Mouse (Mus musculus): Measurements from ENCODE around the gene Lrrc20. TPM values are rescaled to one million over a fixed set of nuclear protein-coding genes. Genes with fewer than 3 reads are reported as not detected.

The Lrrc20 gene
- total RNA-seq, 2 experiments from 2014 or later, result 23.2 to 25.2 TPM

DNA sequence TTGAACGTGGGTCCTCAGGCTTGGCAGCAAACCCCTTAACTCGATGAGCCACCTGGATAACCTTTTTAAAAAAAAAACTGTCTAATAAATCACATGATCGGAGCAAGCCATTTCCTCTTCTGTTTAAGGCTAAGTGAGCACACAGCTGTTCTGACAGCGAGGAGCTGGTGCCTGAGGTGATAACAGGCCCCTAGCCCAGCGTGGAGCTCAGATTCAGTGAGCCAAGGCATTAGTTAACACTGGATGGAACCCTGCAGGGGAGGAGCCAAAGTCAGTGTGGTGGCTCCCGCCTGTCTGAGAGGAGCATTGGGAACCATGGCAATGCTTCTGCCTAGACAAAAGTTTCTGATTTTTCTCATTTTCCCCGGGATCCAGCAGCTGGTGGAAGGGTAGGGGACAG, 35.2 kb downstream of the Lrrc20 start:
- DNase-seq (ENCODE audit: low spot score in 2 of 2), result no peak

DNA sequence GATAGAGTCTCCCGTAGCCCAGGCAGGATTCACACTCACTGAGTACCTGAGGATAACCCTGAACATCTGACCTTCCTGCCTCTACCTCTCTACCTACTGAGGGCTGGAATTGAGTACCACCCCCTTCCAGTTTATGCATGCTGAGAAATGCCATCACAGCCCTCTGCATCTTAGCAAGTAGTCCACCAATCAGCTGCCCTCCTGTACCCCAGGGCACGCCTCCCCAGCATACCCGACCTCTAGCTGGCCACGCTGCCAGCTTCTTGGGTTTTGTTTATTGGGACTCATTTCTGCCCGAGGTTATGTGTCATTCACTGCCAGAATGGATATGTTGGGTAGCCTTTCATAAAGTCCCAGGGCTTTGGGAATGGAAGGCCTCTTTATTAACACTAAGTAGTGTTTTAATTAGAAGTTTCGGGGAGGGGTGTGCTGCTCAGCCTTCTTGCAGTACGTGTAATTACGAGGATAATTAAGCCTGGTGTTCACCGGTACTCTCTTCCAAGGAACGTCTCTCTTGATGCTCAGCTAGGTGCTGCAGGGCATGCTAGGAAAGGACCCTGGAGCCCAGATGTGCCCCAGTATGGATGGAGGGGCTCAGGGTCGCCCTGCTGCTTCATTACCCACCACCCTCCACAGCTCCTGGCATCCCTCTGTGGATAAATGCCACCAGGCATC, 36.8 kb downstream of the Lrrc20 start:
- DNase-seq (ENCODE audit: low spot score in 2 of 2), result no peak

DNA sequence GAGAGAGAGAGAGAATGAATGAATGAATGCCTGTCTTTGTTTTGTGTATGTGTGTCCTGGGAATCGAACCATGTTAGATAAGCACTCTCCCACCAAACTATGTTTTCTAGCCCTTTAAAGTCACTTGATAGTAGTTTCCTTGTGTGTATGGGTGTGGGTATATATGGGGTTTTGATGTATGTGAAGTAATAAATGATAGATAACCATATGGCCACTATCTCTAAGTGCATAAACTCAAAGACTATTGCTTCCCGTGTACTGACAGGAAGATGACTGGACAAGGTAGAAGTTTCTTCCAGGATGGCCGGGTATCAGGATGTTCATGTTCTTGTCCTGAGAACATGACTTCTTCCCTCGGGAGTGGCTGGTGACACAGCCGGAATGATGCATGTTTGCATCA, 41.3 kb downstream of the Lrrc20 start:
- DNase-seq (ENCODE audit: low spot score in 2 of 2), result no peak

DNA sequence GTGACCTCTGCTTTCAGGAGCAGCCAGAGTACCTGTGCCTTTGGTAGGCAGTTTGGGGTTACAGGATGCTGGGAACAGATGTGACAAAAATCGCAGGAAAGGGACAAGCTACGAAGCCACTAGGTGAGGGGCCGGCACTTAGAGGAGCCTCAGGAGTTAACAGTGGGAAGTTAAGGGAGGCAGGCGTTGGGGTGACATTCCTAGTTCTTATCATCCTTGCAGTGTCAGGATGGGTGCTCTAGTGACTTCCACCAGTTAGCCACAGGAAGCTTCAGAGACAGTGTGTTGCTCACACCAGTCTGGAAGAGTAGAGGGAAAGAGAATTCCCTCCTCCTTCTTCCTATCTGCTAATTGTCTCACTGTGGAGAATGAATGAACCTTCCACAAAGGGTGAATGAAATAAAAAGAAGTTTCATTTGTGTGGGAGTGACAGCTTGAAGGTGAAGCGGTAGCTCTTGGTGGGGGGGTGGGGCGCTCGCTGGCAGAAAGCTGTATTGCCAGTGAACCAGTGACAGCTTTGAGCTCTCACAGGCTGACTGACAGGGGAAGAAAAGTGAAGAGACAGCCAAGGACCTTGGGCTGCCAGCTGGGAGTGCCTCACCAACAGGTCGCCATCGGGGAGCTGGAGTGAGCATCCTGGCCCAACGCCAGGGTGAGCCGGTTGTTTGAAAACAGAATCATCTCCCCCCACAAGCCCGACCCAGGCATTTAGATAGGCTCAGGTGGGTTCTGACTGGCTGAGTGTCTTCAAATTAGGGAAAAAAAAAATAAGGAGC, 41.9 kb downstream of the Lrrc20 start:
- DNase-seq (ENCODE audit: low spot score in 2 of 2), result no peak

DNA sequence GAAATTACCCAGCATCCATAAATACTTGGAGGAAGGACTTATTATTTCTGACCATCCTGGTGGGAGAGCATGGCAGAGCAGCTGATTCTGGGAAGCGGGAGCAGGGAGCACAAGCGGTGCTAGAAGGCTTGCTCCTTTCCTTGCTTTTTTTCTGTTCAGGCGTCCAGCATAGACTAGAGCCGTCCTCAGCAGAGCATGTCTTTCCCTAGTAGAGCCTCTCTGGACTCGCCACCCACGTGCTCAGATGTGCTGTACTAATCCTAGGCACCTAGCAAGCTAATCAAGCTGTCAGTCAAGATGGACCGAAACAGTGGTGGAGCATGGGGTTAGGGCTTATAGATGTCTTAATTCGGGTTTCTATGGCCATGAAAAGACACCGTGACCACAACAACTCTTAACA, 42.7 kb downstream of the Lrrc20 start:
- DNase-seq (ENCODE audit: low spot score in 2 of 2), result no peak

DNA sequence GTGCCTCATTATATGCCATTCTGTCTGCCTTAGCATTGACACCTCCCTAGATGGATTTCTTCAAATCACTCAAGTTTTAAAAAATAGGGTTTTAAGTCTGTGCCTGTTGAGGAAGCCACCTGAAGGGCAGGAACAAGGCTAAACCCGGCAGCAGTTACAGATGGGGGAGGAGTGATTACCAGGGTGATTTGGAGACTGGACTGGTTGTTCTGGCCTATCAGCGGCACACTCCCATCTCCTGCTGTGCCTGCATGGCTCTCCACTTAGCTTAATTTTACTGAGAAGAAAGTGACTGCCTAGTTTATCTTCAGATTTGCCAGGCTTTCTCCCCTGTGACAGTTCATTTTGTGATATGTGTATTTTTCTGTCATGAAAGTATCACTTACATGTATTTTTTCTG, 43.9 kb downstream of the Lrrc20 start:
- no peak for DNase-seq (ENCODE audit: low spot score in 2 of 2)

DNA sequence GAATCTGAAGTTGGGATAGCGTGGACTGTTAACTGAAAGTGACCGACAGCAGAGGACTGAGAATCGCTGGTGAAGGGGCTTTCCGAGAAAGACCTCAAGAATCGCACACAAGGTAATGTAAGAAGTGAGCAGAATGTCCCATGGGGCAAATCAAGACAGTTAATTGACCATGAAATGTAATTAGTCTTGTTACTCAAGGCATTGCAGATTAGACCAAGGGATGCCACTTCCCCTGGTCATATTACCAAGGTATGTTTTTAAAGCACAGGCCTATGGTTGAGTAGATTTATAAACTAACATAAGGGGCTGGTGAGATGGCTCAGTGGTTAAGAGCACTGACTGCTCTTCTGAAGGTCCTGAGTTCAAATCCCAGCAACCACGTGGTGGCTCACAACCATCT, 45.1 kb downstream of the Lrrc20 start:
- DNase-seq (ENCODE audit: low spot score in 2 of 2), result no peak

DNA sequence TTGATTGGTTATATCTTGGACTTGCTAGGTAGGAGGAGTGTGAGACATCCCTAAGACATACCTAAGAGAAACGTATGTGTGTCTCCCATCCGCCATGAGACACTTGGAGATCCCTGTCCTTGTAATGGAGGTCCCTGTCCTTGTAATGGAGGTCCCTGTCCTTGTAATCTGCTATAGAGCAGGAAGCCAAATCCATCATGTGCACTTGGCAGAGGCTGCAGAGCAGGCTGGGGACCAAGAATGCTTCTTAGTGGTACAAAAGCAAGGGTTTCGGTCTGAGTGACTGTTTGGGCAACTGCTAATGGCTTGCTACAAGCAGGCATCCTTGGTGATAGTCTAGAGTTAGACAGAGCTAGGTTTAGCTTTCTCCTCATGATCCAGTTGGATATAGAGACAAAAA, 55.3 kb downstream of the Lrrc20 start:
- no peak for DNase-seq (ENCODE audit: low spot score in 2 of 2)

DNA sequence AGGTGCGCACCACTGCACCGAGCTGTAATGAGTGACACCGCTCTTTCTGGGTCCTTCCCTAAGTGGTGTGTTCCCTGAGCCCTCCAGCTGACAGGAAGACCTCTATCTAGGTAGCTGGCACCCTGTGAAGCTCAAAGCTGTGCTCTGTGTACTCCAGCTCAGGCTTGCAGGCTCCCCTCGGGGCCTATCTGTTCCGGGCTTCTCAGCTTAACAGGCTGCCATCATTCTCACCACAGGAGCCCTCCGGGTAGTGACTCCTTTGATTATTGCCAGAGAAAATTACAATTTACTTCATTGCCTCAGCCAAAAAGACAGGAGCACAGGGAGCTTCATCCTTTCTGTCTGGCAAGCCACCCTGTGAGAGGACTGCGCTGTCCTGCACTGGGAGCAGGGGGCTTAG, 57.7 kb downstream of the Lrrc20 start:
- DNase-seq (ENCODE audit: low spot score in 2 of 2), result no peak

DNA sequence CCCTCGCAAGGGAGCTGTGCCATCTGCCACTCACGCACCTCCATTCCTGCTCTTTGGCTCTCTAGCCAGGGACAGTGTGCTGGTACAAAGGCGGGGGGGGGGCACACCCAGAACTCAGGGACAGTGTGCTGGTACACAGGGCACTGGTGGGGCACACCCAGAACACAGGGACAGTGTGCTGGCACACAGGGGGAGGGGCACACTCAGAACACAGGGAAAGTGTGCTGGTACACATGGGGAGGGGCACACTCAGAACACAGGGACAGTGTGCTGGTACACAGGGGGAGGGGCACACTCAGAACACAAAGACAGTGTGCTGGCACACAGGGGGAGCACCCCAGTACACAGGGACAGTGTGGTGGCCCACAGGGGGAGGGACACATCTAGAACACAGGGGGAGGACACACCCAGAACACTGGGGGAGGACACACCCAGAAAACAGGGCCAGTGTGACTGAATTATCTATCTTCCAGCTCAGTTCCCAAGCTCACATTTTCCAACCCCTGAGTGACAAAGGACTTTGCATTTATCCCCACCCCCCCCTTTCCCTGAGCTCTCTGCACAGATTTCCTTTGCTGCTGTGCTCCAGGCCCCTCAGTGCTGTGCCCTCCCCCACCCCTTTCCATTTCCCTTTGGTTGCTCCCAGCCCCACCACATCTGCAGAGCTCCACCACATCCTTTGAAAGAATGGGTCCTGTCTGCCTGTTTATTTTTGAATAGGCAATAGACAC, 58.9 kb downstream of the Lrrc20 start:
- DNase-seq (ENCODE audit: low spot score in 2 of 2), result no peak

DNA sequence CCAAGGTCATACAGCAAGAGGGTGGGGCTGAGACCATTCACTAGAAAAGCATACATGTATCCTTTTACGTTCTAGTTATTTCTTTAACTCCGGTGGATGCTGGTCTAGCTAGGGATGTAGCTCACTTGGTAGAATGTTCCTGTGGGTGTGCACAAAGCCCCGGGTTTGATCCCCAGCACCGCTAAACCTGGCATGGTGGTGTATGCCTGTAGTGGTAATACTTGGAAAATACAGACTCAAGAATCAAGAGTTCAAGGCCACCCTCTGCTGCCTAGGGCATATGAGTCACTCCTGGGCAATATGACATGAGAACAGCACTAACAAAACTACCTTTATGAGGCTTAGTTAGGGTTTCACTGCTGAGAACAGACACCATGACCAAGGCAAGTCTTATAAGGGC, 59.8 kb downstream of the Lrrc20 start:
- no peak for DNase-seq (ENCODE audit: low spot score in 2 of 2)

DNA sequence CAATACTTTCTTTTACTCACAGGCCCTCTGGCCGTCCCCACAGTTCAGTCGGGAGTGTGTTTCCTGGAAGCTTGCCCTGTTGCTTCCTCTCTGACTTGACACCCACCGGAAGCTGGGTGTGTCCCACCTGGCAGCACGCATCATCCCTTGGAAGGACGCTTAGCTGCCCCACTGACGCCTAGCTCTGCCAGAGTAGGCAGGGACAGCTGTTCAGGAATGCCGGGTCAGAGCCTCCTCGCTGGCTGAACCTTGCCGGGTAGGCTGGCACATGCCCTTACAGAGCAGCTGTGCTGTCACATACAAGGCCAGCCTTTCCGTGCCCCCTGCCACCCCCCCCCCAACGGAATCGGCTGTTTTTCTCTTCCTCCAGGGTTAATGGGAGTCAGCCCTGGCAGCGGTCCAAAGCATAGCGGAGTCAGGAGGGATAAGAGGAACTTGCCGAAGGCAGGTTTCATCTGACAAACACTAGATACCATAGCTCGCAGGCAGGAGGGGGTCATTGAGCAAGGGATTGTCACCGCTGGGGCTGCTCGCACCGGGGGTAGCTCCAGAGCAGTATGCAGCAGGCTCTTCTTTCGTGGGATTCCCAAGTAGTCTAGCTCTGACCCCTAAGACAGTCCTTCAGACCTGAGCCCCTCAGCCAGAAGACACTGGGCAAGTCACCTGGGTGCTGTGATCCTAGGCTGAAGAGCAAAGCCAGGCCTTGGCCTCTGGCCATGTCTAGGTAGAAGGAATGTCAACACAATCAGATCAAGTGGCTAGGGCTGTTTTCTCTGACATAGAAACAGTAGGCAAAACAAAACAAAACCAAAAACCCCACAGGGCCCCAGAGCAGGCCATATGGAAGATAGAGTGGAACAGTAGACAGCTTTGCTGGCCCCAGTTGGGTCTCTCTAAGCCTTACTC, 60.8 kb downstream of the Lrrc20 start:
- DNase-seq (ENCODE audit: low spot score in 2 of 2), result no peak

DNA sequence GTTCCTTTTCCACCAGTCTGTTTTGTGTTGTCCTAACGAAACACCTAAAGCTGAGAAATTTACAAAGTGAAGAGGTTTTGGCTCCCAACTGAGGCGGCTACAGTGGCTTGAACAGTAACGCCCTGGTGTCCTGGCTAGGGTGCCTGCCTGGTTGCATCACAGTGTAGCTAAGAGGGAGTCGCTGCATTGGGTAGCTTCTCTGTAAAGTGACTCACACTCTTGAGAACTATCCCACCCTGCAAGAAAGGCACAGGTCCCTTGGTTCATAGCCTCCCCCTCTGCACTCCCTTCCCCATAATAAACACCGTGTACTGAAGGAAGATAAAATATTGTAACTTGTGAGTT, 61.4 kb downstream of the Lrrc20 start:
- no peak for DNase-seq (ENCODE audit: low spot score in 2 of 2)

DNA sequence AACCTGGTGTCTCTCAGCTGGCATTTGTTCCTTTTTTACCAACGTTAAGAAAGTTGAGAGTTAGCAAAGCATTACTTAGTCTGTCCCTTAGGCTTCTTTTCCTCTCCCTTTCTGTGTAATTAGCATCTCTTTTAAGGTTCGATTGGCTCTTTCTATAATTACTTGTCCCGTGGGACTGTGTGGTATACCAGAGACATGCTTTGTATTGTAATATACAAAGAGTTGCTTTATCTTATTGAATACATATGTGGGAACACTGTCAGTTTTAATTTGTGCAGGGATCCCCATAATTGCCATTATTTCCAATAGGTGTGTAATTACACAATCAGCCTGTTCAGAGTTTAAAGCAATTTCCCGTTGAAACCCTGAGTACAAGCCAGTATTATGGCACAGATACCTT, 62.8 kb downstream of the Lrrc20 start:
- DNase-seq (ENCODE audit: low spot score in 2 of 2), result no peak

DNA sequence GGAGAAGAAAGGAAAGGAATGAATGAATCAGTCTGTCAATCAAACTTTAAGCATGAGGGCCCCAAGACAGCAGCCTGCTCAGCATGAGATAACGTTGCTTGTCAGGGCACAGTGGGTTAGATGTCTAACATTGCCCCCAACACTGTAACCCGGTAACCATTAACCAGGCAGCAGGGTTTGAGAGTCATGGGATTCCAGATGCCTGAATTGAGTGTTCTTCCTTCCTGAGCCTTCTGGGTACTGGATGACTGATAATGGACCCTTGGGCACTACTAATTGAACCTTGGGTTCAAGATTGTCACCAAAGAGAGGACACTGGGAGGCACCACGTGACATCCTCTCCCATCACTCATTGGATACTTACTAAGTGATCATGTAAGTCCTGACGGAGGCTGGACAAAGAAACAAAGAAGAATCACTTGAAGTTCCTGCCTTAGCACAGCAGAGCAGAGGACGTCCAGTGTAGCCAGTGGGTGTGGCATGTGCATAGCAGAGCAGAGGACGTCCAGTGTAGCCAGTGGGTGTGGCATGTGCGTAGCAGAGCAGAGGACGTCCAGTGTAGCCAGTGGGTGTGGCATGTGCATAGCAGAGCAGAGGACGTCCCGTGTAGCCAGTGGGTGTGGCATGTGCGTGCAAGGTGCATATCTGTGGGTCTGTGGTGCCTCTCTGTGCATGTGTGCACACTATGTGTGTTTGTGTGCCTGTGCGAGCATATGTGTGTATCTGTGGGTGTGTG, 68.7 kb downstream of the Lrrc20 start:
- no peak for DNase-seq (ENCODE audit: low spot score in 2 of 2)

DNA sequence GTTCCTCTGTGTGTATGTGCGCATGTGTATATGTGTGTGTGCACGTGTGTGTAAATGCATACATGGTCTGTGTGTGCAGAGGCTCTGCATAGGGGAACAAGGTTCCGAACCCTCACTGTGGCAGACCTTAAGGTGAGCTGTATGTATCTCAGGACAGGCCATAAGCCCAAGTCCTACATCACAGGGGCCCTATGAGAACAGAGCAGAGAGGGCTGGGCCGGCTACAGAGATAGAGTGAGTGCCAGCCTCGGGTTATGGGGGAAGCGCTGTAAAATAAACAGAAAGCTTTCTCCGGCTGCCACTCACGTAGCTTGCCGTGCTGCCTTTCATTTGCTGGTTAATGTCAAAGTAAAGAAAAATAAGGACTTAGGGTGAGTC, 69.3 kb downstream of the Lrrc20 start:
- DNase-seq (ENCODE audit: low spot score in 2 of 2), result no peak

DNA sequence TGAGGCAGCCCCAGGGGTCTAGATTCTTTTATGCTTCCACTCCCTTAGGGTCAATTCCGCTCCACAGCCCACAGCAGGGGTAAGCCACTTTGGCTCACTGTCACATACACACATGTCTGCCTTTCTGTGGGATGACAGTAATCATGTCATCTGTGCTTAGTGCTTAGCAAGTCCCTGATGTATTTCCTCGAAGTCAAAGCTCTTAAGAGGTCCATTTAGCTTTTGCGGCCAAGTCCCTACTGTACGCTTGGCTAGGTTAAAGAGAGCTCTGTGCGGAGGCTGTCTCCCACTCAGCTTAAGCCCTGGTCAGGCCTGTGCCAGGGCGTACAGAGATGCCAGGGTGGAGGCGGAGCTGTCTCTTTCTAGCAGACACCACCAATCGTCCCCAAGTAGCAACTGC, 74.5 kb downstream of the Lrrc20 start:
- no peak for DNase-seq (ENCODE audit: low spot score in 2 of 2)

DNA sequence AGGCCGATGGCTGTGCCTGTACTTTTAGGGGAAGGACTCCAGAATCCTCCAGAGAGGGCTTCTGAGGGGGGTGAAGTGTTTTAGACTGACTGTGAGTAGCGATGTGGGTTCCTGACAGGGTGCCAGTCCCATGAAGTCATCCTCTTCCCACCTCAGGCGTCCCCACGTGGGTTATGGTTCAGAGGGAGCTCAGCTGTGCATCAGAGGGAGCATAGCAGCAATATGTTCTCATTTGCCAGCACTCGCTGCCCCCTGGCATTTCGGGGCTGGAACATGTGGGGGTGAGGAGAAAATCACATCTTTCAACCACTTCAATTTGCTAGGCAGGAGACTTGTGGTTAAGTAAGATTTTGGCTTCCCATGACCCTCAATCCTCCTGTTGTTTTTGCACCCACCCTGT, 79.6 kb downstream of the Lrrc20 start:
- peak in 1 of 2 experiments; percentile 56 for DNase-seq (ENCODE audit: low spot score in 2 of 2)

DNA sequence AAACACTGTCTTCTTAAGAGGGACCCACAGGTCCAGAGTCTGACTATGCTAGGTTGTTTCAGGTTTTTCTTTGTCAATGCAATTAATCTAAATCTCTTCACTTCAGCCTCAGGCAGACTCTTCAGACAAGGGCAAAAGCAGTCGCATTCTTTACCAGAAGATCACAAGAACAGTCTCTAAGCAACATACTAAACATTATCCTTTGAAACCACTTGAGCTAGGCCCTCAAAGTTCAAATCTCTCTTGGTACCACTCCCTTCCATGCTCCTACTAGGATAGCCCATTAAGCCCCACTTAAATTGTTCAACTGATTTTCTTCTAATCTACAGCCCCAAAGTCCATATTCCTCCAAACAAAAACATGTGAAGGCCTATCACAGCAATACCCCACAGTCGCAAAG, 83.0 kb downstream of the Lrrc20 start:
- DNase-seq (ENCODE audit: low spot score in 2 of 2), result no peak

DNA sequence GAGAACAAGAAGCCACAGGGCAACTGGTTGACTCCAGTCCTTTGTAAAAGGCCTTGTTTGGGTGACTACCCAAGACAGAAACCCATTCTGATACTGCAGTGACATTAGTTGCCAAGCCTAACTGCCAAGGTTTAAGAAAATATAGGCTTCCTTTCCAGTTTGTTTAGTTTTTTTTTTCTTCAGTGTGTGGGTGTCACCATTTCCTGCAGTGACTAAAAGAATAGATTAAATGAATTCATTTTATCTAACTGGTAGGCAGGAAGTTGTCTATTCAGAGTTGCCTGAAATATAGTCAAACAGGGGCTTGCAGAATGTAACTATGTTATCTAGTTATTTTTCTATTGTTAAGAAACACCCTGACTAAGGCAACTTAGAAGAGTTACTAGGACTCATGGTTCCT, 83.9 kb downstream of the Lrrc20 start:
- no peak for DNase-seq (ENCODE audit: low spot score in 2 of 2)

DNA sequence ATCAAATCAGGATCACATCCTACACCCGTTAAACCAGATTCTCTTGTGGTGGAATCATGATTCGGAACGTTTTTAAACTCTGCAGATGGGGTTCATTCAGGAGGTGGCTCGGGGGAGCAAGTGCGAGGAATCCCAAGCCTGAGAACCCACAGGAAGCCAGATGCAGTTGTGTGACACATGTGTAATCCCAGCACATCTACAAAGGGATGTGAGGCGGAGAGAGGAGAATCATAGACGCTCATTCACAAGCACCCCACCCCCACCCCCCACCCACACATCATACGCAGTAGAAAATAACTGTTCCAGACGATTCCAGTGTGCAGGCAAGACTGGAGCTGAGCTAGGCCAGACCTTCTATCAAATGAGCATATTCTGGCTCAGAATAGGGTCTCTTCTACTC, 87.9 kb downstream of the Lrrc20 start:
- peak in 1 of 2 experiments; percentile 24 for DNase-seq (ENCODE audit: low spot score in 2 of 2)
